Comparison of ENCODE assay signal across 23 mouse cellular contexts in genomic region chr3:153642826-153643225, GRCm38 (mm10).
DNase-seq lines count a peak whose midpoint lies in the region; ATAC-seq and TF ChIP-seq lines count a peak whose summit lies in the region.
"Had no signal": no experiment of that assay in that cellular context is flagged by ENCODE, and none has a peak within 500 bp of the region (broad histone marks: within the 10 kb centered on the region; RNA-seq: fewer than 3 reads in every experiment).

No protein-coding gene starts in this region.

- peaks cover 15% of the 10 kb centered on the region for H3K4me1 ChIP-seq in kidney, embryonic 14.5 days (ENCODE audit: control insufficient read depth, insufficient read depth, low read length)
- peaks cover 6% of the 10 kb centered on the region; the same call in 1 of the 2 replicates for H3K4me1 ChIP-seq in kidney, postnatal 0 days (replicated peaks; ENCODE audit: insufficient read depth, low read length)
- H3K4me1 ChIP-seq in testis, adult 2 months (ENCODE audit: control insufficient read depth, insufficient read depth, low read length): peaks cover 9% of the 10 kb centered on the region

- peak; percentile 21 for DNase-seq in kidney, adult 18-20 months
- no peak for DNase-seq in kidney, postnatal 0 days (ENCODE audit: low spot score)
- DNase-seq in kidney, postnatal 10 days: no peak
- no peak for DNase-seq in testis, postnatal 14 days (ENCODE audit: low spot score)
- no peak for DNase-seq in spleen, postnatal 36 days (ENCODE audit: low spot score in 2 of 2)
- DNase-seq: adrenal gland, adult 2 months; adrenal gland, postnatal 25 days; cerebellum, adult 18-20 months; cerebellum, adult 9-11 months; cerebellum, postnatal 36 days; gastrocnemius, postnatal 10 days; heart, adult 18-20 months; heart, postnatal 10 days; heart, postnatal 4 days had no signal

- H3K27ac ChIP-seq in kidney, embryonic 14.5 days (ENCODE audit: low read depth, low read length): no peak overlapping the region
- H3K27ac ChIP-seq in kidney, postnatal 0 days: peak overlapping the region; percentile 70
- no peak overlapping the region for H3K27ac ChIP-seq in testis, adult 2 months (ENCODE audit: control insufficient read depth, insufficient read depth, low read depth, low read length)
- H3K27ac ChIP-seq: embryonic facial prominence, embryonic 13.5 days; forebrain, embryonic 12.5 days; heart, embryonic 10.5 days had no signal

- no peak for TF ChIP-seq POLR2A in testis, adult 2 months (IDR thresholded peaks at IDR 0.05; ENCODE audit: control insufficient read depth, low read depth, low read length)

- WGBS in kidney, embryonic 14.5 days: 90% methylated on average over 14 of the region's 14 CpGs
- WGBS in kidney, postnatal 0 days: 84% methylated on average over 14 of the region's 14 CpGs

- H3K36me3 ChIP-seq in kidney, embryonic 14.5 days (ENCODE audit: control insufficient read depth, insufficient read depth, low read length): no peaks in the 10 kb centered on the region
- no peaks in the 10 kb centered on the region for H3K36me3 ChIP-seq in kidney, postnatal 0 days (ENCODE audit: insufficient read depth, low read length)
- no peaks in the 10 kb centered on the region for H3K36me3 ChIP-seq in testis, adult 2 months (ENCODE audit: control insufficient read depth, insufficient read depth, low read length)
- H3K36me3 ChIP-seq: embryonic facial prominence, embryonic 13.5 days; forebrain, embryonic 12.5 days had no signal

- H3K4me3 ChIP-seq in kidney, embryonic 14.5 days (ENCODE audit: low read length): no peak overlapping the region
- H3K4me3 ChIP-seq in kidney, postnatal 0 days (replicated peaks; ENCODE audit: low read depth, low read length): no peak overlapping the region
- H3K4me3 ChIP-seq in testis, adult 2 months (ENCODE audit: control insufficient read depth, low read depth, low read length): peak overlapping the region; percentile 69
- H3K4me3 ChIP-seq: embryonic facial prominence, embryonic 13.5 days; forebrain, embryonic 12.5 days; heart, embryonic 10.5 days had no signal

- no peak for TF ChIP-seq CTCF in kidney, postnatal 0 days (IDR thresholded peaks at IDR 0.05; ENCODE audit: low read depth)
- TF ChIP-seq CTCF in testis, adult 2 months (IDR thresholded peaks at IDR 0.05; ENCODE audit: control insufficient read depth, insufficient read depth, insufficient replicate concordance, low read depth, low read length): no peak

- H3K27me3 ChIP-seq in kidney, embryonic 14.5 days (ENCODE audit: control insufficient read depth, insufficient read depth, low read length): no peaks in the 10 kb centered on the region
- H3K27me3 ChIP-seq in kidney, postnatal 0 days (ENCODE audit: insufficient read depth, low read length): no peaks in the 10 kb centered on the region
- no peaks in the 10 kb centered on the region for H3K27me3 ChIP-seq in testis, adult 2 months (ENCODE audit: control insufficient read depth, insufficient read depth, low read length)
- H3K27me3 ChIP-seq: embryonic facial prominence, embryonic 13.5 days; forebrain, embryonic 12.5 days; Patski had no signal

- H3K9me3 ChIP-seq in kidney, embryonic 14.5 days (ENCODE audit: control insufficient read depth, low read length): no peaks in the 10 kb centered on the region
- H3K9me3 ChIP-seq in kidney, postnatal 0 days (replicated peaks; ENCODE audit: low read length): no peaks in the 10 kb centered on the region
- H3K9me3 ChIP-seq: embryonic facial prominence, embryonic 13.5 days; forebrain, embryonic 12.5 days; heart, embryonic 10.5 days had no signal

- H3K9ac ChIP-seq in kidney, embryonic 14.5 days (ENCODE audit: low read depth, low read length): no peak overlapping the region
- no peak overlapping the region for H3K9ac ChIP-seq in kidney, postnatal 0 days (ENCODE audit: low read depth, low read length)
- H3K9ac ChIP-seq: embryonic facial prominence, embryonic 13.5 days; forebrain, embryonic 12.5 days had no signal

- ATAC-seq in kidney, embryonic 14.5 days (ENCODE audit: low FRiP score, low TSS enrichment): no peak
- ATAC-seq in kidney, postnatal 0 days (replicated peaks; ENCODE audit: low FRiP score, low read depth): no peak
- ATAC-seq: activated CD4-positive, CD25-positive, alpha-beta regulatory T cell, adult 4 months; forebrain, embryonic 16.5 days; hindbrain, embryonic 16.5 days; Patski had no signal

- H3K4me2 ChIP-seq in kidney, embryonic 14.5 days (replicated peaks; ENCODE audit: low read depth, low read length): no peak overlapping the region
- no peak overlapping the region for H3K4me2 ChIP-seq in kidney, postnatal 0 days (ENCODE audit: low read length)
- H3K4me2 ChIP-seq: embryonic facial prominence, embryonic 13.5 days; forebrain, embryonic 12.5 days had no signal
